Mouse (Mus musculus) A20 (cell line): ENCODE results near the gene Evc.

Source experiments
- DNase-seq: peaks from one replicate; pipeline ENCODE4 v3.0.0-alpha.2; 2011; ENCODE audit warnings: low read depth, low spot score

Evc gene

GRCm38 (mm10) chr5:37310026-37310425, 26.7 kb downstream of the Evc start:
- DNase-seq, result no peak

DNA sequence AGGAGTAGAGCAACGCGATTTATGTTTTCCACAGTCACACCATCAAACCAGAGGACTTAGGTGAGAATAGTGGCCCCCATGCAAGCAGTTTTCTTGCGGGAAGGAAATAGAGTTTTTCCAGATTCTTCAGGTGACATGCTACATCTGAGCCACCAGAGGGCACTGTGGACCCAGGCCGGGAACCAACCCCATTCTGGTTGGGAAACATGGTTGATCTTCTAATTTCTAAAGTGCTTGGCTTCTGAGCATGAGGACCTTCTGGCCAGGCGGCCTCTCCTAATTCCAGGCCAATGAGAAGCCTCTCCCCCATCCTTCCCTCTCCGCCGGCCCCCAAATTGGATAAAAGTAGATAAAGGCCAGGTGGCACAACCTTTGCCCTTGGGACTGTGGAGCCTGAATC, 38.3 kb downstream of the Evc start:
- peak; percentile 64 for DNase-seq

GRCm38 (mm10) chr5:37296717-37297116, 40.0 kb downstream of the Evc start:
- DNase-seq, result no peak

GRCm38 (mm10) chr5:37290983-37291382, 45.7 kb downstream of the Evc start:
- DNase-seq, result peak; percentile 47

- peak; percentile 46 for DNase-seq
Measured at GRCm38 (mm10) chr5:37289236-37289635, 47.5 kb downstream of the Evc start.

- peak; percentile 68 for DNase-seq
Measured at GRCm38 (mm10) chr5:37288374-37288773, 48.3 kb downstream of the Evc start.

- DNase-seq, result no peak
Measured at GRCm38 (mm10) chr5:37281021-37281420, 55.7 kb downstream of the Evc start.

- DNase-seq, result no peak
Measured at GRCm38 (mm10) chr5:37263816-37264215, 72.9 kb downstream of the Evc start.

- no peak for DNase-seq
Measured at GRCm38 (mm10) chr5:37261734-37262133, 75.0 kb downstream of the Evc start.

DNA sequence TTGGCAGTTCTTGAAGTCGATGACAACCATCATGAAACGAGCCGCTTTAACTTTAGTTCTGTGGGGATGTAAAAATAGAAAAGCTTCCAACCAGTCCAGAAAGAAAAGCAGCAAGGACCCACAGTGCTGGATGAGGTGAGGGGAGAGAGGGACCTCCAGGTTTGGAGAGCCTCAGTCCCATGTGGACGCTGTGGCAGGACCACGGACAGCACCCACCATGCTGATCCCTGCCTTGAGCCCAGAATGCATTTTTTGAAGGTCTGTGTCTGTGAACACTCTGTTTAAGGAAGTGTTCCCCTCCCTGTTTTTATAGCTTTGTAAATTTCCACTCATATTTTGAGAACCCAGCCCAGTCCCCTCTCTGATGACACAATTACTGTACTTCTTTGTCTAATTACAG, 79.5 kb downstream of the Evc start:
- peak; percentile 15 for DNase-seq

- no peak for DNase-seq
Measured at GRCm38 (mm10) chr5:37256823-37257222, 79.9 kb downstream of the Evc start.

DNA sequence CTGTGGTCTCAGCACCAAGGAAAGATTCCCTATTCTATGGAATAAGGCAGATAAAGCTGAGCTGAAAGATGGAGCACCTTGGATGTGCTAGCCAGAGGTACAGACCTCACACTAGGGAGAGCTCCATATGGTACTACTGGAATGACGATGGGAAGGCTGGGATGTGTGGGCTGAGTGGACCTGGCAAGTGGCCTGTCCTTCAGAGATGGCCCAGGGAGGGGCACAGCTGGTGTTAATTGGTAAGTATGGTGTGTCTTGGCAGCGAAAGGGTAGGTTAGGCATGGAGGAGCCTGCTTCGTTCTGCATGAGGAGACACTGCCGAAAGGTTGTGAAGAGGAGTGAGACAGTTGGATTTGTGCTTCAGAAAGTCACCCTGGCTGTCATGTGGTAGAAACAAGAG, 82.2 kb downstream of the Evc start:
- no peak for DNase-seq

GRCm38 (mm10) chr5:37252101-37252804, 84.4 kb downstream of the Evc start:
- DNase-seq, result no peak

DNA sequence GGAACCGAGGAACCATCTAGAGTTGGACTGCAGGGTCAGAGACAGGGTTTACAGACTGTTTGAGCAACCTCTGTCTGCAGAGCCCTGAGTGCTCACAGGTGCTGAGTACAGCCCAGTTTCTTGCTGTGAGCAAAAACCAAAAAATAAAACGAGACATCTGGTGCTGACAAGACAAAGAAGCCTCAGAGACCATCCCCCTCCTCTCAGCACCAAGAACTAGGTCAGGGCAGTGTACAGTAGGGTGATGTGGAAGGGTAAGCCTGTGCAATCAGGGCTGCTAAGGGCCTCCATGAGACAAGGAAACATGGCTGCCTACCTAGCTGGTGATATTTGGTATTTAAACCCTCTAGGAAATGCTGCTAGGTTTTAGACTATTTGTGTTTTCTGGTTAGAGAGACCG, 85.1 kb downstream of the Evc start:
- DNase-seq, result no peak

- no peak for DNase-seq
Measured at GRCm38 (mm10) chr5:37248870-37249269, 87.8 kb downstream of the Evc start.

DNA sequence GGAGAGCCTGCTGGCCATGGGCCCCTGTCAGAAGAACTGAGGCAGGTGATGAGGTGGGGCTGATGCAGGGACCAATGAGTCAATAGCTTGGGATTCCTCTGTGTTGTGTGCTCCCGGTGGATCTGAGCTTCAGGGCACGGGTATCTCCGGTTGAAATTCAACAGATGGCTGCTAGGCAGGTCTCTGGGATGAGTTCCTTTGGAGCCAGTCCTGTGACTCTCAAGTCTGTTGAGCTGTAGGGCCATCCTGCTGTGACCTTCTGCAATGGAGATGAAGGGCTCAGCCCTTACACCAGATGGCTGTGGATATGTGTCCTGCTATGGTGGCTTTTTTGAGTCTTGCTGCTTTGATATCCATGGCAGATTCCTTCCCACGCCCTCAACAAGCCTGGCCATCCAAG, 89.2 kb downstream of the Evc start:
- no peak for DNase-seq

DNA sequence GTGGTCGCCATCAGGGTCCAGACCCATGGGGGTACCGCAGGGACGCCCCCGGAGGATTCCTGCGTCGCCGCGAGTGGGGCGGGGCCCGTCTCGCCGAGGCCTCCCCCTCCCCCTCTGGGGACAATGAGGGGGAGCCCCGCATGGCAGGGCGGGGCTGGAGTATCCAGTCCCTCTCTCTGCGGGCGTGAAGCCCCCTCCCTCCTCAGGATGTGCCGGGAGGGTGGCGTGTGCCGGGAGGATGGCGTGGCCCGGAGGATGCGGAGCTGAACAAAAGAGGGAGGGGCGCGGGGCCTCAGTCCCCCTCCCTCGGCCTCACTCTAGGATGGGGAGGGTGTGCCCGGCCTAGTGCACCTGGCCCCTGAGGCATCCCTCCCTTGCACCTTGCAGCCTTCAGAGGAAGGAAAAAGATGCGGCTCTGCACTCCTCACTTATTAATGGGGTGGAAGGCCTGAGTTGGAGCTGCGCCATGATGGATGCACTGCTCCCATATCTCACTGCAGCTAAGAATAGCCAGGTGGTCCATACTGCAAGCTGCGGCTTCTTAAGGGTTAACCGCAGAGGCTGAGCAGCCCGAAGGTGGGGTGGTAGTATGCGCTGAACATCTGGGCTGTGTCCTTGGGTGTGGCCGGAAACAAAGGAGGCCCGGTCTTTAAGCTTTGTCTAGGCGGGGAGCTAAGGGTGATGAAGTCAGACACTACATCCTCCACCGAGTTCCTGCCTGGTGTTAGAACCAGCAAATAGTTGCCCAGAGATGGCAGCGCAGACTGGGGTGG, 90.4 kb downstream of the Evc start:
- no peak for DNase-seq

GRCm38 (mm10) chr5:37245651-37246050, 91.0 kb downstream of the Evc start:
- no peak for DNase-seq

DNA sequence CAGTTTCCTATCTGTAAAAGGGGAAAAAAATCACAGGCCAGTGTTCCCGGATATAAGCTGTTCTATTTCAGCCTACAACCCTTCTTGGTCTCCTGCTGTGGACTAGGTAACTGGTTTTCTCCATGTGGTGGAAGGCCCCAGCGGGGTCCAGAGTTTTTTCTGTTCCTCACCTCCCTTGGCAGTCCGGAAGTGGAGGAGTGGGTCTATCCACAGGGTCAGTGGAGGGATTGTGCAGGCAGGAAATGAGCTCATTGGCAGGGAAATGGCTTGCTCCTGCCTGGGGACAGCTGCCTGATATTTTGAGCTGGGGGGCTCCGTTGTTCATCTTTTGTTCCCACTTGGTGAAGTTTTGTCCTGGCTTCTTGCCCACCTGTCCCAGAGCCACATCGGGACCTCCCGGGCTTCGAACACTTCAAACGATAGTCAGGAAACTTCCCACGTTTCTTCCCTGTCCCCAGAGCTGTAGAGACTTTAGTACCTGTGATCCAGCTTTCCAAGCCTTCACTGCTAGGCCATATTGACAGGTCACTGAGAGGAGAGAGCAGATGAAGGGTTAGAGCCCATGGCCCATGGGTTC, 91.9 kb downstream of the Evc start:
- no peak for DNase-seq

- DNase-seq, result no peak
Measured at GRCm38 (mm10) chr5:37244161-37244560, 92.5 kb downstream of the Evc start.

DNA sequence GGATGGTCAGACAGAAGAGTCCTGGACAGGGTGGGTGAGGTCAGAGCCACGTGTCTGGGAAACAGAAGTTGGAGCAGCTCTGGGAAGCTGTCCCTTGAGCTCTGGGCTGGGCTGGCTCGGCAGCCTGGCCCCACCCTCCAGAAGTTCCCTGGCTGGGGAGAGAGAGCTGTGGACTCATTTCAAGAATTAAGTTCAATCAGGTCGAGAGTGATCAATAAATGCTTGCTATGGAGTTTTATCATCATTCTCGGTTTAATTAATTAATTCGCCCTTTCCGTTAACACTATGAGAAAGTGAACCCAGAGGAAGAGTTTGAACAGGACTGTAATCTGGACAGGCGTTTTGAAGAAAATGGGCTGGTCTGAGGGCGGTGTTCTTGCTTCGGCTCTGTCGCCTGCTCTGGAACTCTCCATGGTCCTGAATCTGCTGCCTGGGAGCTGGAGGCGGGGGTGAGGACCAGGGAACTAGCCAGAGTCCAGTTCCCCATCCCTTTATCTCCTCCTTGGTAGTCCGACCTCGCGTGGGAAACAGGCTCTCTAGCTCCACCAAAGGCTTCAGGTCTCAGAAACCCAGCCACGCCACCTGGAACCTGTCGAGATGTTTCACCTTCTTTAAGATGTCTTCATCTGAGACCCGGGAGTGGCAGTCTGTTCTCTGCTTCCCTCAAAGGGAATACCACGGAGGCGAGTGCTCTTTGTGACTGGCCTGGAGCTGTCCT, 93.4 kb downstream of the Evc start:
- DNase-seq, result peak; percentile 36
